Mouse (Mus musculus): ENCODE data around the gene Syp. TPM values are rescaled to one million over a fixed set of nuclear protein-coding genes. Genes with fewer than 3 reads are reported as not detected.

Syp gene
- polyA plus RNA-seq, 1 experiment from 2014 or later: 7.3 TPM

- 16% methylated on average over 13 of the region's 13 CpGs for WGBS
- Histone ChIP-seq H3K9ac (no peak overlapping the region), H3K4me2 (no peak overlapping the region), H3K4me1 (no peaks in the 10 kb centered on the region), H3K27ac (no peak overlapping the region), H3K9me3 (no peaks in the 10 kb centered on the region), H3K4me3 (replicated peaks) (no peak overlapping the region), H3K27me3 (replicated peaks) (no peaks in the 10 kb centered on the region), H3K36me3 (no peaks in the 10 kb centered on the region)
- ATAC-seq (ENCODE audit: insufficient read depth, low FRiP score, low read depth): no peak
These were observed 1.5 kb downstream of the Syp start for GRCm38 (mm10) chrX:7639536-7640325.

DNA sequence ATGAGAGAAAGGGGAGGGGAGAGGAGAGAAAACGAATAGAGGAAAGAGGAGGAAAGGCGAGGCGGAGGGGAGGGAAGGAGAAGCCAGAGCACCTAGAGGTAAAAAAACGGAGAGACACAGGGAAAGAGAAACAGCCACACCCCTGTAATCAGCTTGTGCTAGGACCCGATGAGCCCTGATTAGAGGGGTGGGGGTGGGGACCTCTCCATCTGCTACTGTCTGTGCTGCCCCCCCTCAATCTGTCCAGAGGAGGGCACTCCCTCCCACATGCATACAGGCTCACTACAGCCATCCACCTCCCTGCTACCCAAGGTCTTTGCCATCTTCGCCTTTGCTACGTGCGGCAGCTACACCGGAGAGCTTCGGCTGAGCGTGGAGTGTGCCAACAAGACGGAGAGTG, 2.5 kb downstream of the Syp start:
- Histone ChIP-seq H3K4me1 (no peaks in the 10 kb centered on the region), H3K9me3 (no peaks in the 10 kb centered on the region), H3K4me2 (no peak overlapping the region), H3K9ac (no peak overlapping the region), H3K36me3 (no peaks in the 10 kb centered on the region), H3K4me3 (replicated peaks) (no peak overlapping the region), H3K27me3 (replicated peaks) (no peaks in the 10 kb centered on the region), H3K27ac (no peak overlapping the region)
- WGBS: 25% methylated on average over 12 of the region's 12 CpGs
- ATAC-seq (ENCODE audit: insufficient read depth, low FRiP score, low read depth): no peak

DNA sequence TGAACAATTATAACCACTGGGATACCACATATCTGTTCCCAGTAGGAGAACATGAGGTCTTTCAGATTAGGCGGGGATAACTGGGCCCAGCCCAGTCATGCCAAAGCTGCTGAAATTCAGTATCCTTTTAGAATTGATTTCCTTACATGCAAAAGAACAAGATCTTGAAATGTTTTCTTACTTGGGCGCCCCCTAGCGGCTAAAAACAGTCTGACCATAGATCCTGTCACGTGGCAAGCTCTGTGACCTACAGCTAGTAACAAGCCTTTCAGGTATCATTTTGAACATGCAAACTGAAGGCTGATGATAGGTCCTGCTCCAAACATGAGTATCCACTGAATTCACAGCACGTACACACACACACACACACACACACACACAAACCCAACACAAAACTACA, 7.1 kb downstream of the Syp start:
- no peak overlapping the region for H3K4me3 ChIP-seq (replicated peaks)
- WGBS: 13% methylated on average over 5 of the region's 5 CpGs

DNA sequence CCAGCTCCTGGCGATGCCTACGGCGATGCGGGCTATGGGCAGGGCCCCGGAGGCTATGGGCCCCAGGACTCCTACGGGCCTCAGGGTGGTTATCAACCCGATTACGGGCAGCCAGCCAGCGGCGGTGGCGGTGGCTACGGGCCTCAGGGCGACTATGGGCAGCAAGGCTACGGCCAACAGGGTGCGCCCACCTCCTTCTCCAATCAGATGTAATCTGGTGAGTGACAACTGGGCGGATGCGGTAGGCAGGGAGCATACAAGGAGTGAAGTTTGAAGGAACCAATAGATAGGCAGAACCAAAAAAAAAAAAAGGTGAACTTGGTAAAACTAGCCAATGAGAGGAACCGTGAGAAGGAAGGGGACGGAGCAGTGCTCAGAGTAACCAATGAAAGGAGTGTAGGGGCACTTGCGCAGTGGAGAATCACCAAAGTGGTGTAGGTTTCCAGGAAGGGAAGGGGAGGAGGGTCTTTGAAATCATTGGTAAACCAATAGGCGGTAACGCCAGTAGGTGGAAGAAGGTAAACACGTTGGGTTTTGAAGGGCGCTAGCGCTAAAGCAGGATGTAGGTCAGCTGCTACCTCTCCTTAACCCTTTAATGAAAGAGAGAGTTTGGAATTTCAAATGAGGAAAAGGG, 10.5 kb downstream of the Syp start:
- Histone ChIP-seq H3K9ac (peak overlapping the region; percentile 40; the same call in 1 of the 2 replicates), H3K27ac (peak overlapping the region; percentile 84), H3K27me3 (replicated peaks) (no peaks in the 10 kb centered on the region), H3K4me3 (replicated peaks) (peak overlapping the region; percentile 47), H3K9me3 (no peaks in the 10 kb centered on the region), H3K36me3 (no peaks in the 10 kb centered on the region), H3K4me2 (peak overlapping the region; percentile 53), H3K4me1 (no peaks in the 10 kb centered on the region)
- WGBS: 17% methylated on average over 25 of the region's 25 CpGs
- peak; percentile 96 for ATAC-seq (ENCODE audit: insufficient read depth, low FRiP score, low read depth)

More for the DNA sequence above, 7.1 kb downstream of the Syp start:
- Histone ChIP-seq H3K27ac (no peak overlapping the region), H3K36me3 (no peaks in the 10 kb centered on the region), H3K27me3 (replicated peaks) (no peaks in the 10 kb centered on the region), H3K9me3 (no peaks in the 10 kb centered on the region), H3K4me1 (no peaks in the 10 kb centered on the region), H3K4me2 (no peak overlapping the region), H3K9ac (no peak overlapping the region)
- no peak for ATAC-seq (ENCODE audit: insufficient read depth, low FRiP score, low read depth)

- peak within 1 kb of the TSS; percentile 80 for H3K27ac ChIP-seq
- H3K4me2 ChIP-seq: peak within 1 kb of the TSS; percentile 54
- ATAC-seq (ENCODE audit: insufficient read depth, low FRiP score, low read depth): peak; percentile 67
- H3K4me1 ChIP-seq: no peaks in the 10 kb centered on the region
- 19% methylated on average over 26 of the region's 26 CpGs for WGBS
- H3K9ac ChIP-seq: peak within 1 kb of the TSS; percentile 52; the same call in 1 of the 2 replicates
- H3K27me3 ChIP-seq (replicated peaks): no peaks in the 10 kb centered on the region
- H3K4me3 ChIP-seq (replicated peaks): peak within 1 kb of the TSS; percentile 49
- H3K9me3 ChIP-seq: no peaks in the 10 kb centered on the region
- H3K36me3 ChIP-seq: no peaks in the 10 kb centered on the region
These were observed 19.0 kb downstream of the Syp start, which contains the start of gene Prickle3 for GRCm38 (mm10) chrX:7657221-7657639. Gene Prickle3 (plus strand): TSS chrX:7657260.

DNA sequence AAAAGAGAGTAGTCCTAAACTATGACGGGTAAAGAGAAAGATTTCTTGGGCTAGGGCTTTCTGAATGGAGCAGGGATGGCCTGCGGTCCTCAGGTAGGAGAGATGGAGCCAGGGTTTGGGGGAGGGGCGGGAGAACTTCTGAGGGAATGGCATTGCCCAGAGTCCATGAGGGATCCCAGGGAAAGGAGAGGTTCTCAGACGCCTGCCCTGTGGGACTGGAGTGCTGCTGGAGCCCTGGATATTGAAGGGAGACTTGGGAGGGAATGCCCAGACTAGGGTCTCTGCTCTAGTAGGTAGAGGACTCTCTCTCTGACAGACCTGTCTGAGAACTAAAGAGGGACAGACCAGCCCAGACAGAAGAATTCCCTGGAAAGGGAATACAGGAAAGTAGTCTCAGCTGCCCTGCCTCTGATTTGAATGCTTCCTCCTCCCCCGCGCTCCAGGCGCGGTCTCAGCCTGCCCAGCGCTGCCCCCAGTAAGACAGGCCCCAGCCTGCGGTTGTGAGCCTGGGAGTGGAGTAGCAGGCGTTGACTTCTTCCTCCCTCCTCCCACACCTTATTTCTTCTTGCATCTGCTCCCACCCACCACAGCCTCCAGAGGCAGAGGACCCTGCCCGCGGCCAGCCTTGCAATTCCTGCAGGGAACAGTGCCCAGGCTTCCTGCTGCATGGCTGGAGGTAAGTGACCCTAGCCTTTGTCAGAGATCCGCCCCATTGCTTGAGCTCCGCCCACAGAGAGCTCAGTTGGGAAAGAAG, 19.9 kb downstream of the Syp start:
- no peaks in the 10 kb centered on the region for H3K27me3 ChIP-seq (replicated peaks)
- H3K4me3 ChIP-seq (replicated peaks): peak overlapping the region; percentile 49
- H3K27ac ChIP-seq: peak overlapping the region; percentile 80
- no peak overlapping the region for H3K9ac ChIP-seq
- no peaks in the 10 kb centered on the region for H3K36me3 ChIP-seq
- peak; percentile 79 for ATAC-seq (ENCODE audit: insufficient read depth, low FRiP score, low read depth)
- peak overlapping the region; percentile 54 for H3K4me2 ChIP-seq
- H3K9me3 ChIP-seq: no peaks in the 10 kb centered on the region
- H3K4me1 ChIP-seq: no peaks in the 10 kb centered on the region
- 16% methylated on average over 15 of the region's 15 CpGs for WGBS

- Histone ChIP-seq H3K9me3 (no peaks in the 10 kb centered on the region), H3K4me3 (replicated peaks) (peak overlapping the region; percentile 49), H3K4me1 (no peaks in the 10 kb centered on the region), H3K27me3 (replicated peaks) (no peaks in the 10 kb centered on the region), H3K27ac (peak overlapping the region; percentile 80), H3K4me2 (peak overlapping the region; percentile 54), H3K9ac (no peak overlapping the region), H3K36me3 (no peaks in the 10 kb centered on the region)
- ATAC-seq (ENCODE audit: insufficient read depth, low FRiP score, low read depth): peak; percentile 25; the same call in 1 of the 2 replicates
- 48% methylated on average over 11 of the region's 11 CpGs for WGBS
These were observed 20.7 kb downstream of the Syp start for GRCm38 (mm10) chrX:7658785-7659589.

DNA sequence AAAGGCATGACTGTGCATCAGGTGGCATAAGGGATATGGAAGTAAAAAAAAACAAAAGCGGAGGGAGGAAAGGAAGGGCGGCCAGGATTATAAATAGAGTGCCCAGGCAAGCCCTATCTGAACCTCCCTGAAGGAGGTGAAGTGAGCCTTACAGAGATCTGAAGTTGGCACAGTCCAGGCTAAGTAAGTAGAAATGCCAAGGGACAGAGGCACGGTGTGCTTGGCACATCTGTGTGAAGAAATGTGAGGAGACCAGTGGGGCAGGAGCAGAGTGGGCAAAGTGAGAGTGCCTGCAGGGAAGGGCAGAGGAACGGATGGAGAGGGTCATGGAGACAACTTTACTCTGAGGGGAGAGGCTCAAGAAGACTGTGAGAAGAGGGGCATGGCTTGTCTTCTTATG, 22.8 kb downstream of the Syp start:
- Histone ChIP-seq H3K36me3 (no peaks in the 10 kb centered on the region), H3K9ac (no peak overlapping the region), H3K27ac (no peak overlapping the region), H3K4me2 (no peak overlapping the region), H3K4me3 (replicated peaks) (no peak overlapping the region), H3K27me3 (replicated peaks) (no peaks in the 10 kb centered on the region), H3K4me1 (no peaks in the 10 kb centered on the region), H3K9me3 (no peaks in the 10 kb centered on the region)
- WGBS: 74% methylated on average over 4 of the region's 4 CpGs
- ATAC-seq (ENCODE audit: insufficient read depth, low FRiP score, low read depth): no peak

- no peaks in the 10 kb centered on the region for H3K27me3 ChIP-seq (replicated peaks)
- no peak for ATAC-seq (ENCODE audit: insufficient read depth, low FRiP score, low read depth)
- H3K9me3 ChIP-seq: no peaks in the 10 kb centered on the region
- no peaks in the 10 kb centered on the region for H3K36me3 ChIP-seq
- no peaks in the 10 kb centered on the region for H3K4me1 ChIP-seq
- no peak overlapping the region for H3K4me3 ChIP-seq (replicated peaks)
- H3K9ac ChIP-seq: no peak overlapping the region
- no peak overlapping the region for H3K27ac ChIP-seq
- WGBS: 79% methylated on average over 3 of the region's 3 CpGs
- no peak overlapping the region for H3K4me2 ChIP-seq
These were observed 24.7 kb downstream of the Syp start for GRCm38 (mm10) chrX:7662936-7663335.

DNA sequence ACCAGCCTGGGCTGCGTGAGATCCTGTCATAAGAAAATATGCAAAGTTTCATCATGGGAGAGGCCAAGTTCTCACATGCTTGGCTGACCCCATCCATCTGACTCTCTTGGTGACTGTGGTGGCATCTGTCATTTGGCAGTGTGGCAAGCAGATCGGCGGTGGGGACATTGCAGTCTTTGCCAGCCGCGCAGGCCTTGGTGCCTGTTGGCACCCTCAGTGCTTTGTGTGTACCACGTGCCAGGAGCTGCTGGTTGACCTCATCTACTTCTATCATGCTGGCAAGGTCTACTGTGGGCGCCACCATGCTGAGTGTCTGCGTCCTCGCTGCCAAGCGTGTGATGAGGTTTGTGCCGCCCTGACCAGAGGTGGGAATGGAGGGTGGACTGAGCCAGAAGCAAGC, 26.5 kb downstream of the Syp start:
- H3K27ac ChIP-seq: no peak overlapping the region
- no peaks in the 10 kb centered on the region for H3K4me1 ChIP-seq
- H3K9ac ChIP-seq: no peak overlapping the region
- no peaks in the 10 kb centered on the region for H3K27me3 ChIP-seq (replicated peaks)
- no peak overlapping the region for H3K4me3 ChIP-seq (replicated peaks)
- H3K9me3 ChIP-seq: no peaks in the 10 kb centered on the region
- H3K36me3 ChIP-seq: no peaks in the 10 kb centered on the region
- no peak overlapping the region for H3K4me2 ChIP-seq
- ATAC-seq (ENCODE audit: insufficient read depth, low FRiP score, low read depth): no peak
- WGBS: 92% methylated on average over 11 of the region's 11 CpGs

GRCm38 (mm10) chrX:7665739-7666502, 27.6 kb downstream of the Syp start:
- WGBS: 70% methylated on average over 21 of the region's 21 CpGs
- Histone ChIP-seq H3K36me3 (no peaks in the 10 kb centered on the region), H3K9ac (no peak overlapping the region), H3K4me3 (replicated peaks) (no peak overlapping the region), H3K9me3 (no peaks in the 10 kb centered on the region), H3K4me1 (no peaks in the 10 kb centered on the region), H3K27me3 (replicated peaks) (no peaks in the 10 kb centered on the region), H3K4me2 (no peak overlapping the region), H3K27ac (no peak overlapping the region)
- no peak for ATAC-seq (ENCODE audit: insufficient read depth, low FRiP score, low read depth)

All from stomach, embryonic 15.5 days (tissue).